Mouse (Mus musculus) brain, embryonic 14.5 days (tissue): Measurements from ENCODE around the gene Il21.

ENCODE experiments used
- CTCF ChIP-seq: fragments of 200-500 bp; IDR thresholded peaks from 2 replicates; pipeline ENCODE4 v1.5.1; 2012; ENCODE audit warnings: inconsistent platforms, mild to moderate bottlenecking, moderate library complexity, borderline replicate concordance; ENCODE audit not compliant: insufficient read depth, insufficient read length; ENCODE audit errors: extremely low read depth
- POLR2A ChIP-seq: fragments of 200-500 bp; IDR thresholded peaks from 2 replicates; pipeline ENCODE4 v1.6.1; 2012; ENCODE audit warnings: mild to moderate bottlenecking, inconsistent platforms, borderline replicate concordance; ENCODE audit not compliant: poor library complexity, insufficient read depth, insufficient read length, severe bottlenecking; ENCODE audit errors: extremely low read depth

GRCm38 (mm10) chr3:37179472-37179871 is 53.0 kb downstream of the Il21 start:
- TF ChIP-seq CTCF: no peak
- no peak for TF ChIP-seq POLR2A
